Mouse (Mus musculus): ENCODE data around the gene Tex9. TPM values are rescaled to one million over a fixed set of nuclear protein-coding genes. Genes with fewer than 3 reads are reported as not detected.

Tex9 gene
- polyA plus RNA-seq, 1 experiment: not detected

DNA sequence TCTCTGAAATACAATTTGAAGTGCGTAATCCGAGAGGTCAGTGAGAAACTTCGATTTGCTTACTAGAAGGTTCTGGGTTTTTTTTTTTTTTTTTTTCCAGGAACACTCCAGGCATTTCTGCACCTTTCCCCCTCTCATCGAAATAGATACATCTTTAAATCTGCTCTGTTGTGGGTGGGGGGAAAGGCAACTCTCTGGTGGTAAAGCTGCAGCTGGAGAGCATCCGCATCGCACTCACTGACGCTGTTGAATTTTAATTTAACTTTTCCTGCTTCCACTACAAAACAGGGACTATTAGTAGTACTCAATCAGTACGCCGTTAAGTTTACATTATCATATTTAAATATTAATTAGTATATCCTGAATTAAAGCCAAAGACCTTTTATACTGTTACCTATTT, 53.3 kb downstream of the Tex9 start:
- WGBS: under 1% methylated on average over 9 of the region's 9 CpGs
- H3K27ac ChIP-seq (ENCODE audit: insufficient read depth, low read depth, low read length): no peak overlapping the region
- TF ChIP-seq POLR2A (IDR thresholded peaks at IDR 0.05; ENCODE audit: insufficient read depth, low read depth, low read length) (no peak), CTCF (IDR thresholded peaks at IDR 0.05; ENCODE audit: insufficient read depth, low read depth, low read length) (no peak)
- peak overlapping the region; percentile 84 for H3K4me3 ChIP-seq (ENCODE audit: insufficient read depth, low read depth, low read length)
- no peaks in the 10 kb centered on the region; the same call in 1 of the 2 replicates for H3K4me1 ChIP-seq (ENCODE audit: control insufficient read depth, insufficient read depth, low read length)

DNA sequence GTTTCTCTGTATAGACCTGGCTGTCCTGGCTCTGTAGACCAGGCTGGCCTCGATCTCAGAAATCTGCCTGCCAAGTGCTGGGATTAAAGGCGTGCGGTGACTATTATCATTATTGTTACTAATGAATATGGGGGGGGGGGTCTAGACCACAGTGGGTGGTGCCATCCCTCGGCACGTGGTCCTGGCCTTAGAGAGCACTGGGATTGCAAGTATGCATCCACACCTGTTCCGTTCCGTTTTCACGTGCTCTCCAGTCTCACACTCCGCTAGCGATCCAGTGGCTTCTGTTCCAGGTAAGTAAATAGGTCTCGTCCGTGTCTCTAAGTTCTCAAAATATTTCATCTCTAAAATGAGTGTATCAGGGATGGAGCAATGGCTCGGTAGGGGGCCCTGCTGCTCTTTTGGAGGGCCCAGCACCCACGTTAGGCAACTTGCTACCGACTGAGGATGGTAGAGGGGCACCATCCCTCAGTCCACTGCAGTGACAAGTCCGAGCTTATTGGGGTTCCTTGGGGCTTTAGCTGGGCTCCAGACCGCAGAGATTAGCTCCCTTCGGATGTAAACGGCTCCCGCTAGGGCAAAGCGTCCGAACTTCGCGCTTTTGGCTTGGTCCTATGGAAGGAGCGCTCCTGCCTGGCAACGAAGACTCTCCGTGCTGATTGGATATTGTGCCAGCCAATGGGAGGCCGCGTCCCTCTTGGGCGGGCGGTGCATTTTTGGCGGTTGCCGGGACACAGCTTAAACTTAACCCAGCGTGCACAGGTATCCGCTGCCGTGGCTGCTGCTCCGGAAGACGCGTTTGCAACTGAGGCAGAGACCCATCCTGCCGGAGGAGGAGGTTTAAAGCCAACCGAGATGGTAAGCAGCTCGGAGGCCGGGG, 54.0 kb downstream of the Tex9 start, which contains the start of gene Mns1:
Mns1 (plus strand) TSS at position 190 of the 880 bp plus-strand sequence.
- TF ChIP-seq POLR2A (IDR thresholded peaks at IDR 0.05; ENCODE audit: insufficient read depth, low read depth, low read length): no peak
- no peak for TF ChIP-seq CTCF (IDR thresholded peaks at IDR 0.05; ENCODE audit: insufficient read depth, low read depth, low read length)
- H3K4me1 ChIP-seq (ENCODE audit: control insufficient read depth, insufficient read depth, low read length): no peaks in the 10 kb centered on the region; the same call in 1 of the 2 replicates
- H3K4me3 ChIP-seq (ENCODE audit: insufficient read depth, low read depth, low read length): peak within 1 kb of the TSS; percentile 84
- 1% methylated on average over 43 of the region's 43 CpGs for WGBS
- H3K27ac ChIP-seq (ENCODE audit: insufficient read depth, low read depth, low read length): no peak within 1 kb of the TSS

DNA sequence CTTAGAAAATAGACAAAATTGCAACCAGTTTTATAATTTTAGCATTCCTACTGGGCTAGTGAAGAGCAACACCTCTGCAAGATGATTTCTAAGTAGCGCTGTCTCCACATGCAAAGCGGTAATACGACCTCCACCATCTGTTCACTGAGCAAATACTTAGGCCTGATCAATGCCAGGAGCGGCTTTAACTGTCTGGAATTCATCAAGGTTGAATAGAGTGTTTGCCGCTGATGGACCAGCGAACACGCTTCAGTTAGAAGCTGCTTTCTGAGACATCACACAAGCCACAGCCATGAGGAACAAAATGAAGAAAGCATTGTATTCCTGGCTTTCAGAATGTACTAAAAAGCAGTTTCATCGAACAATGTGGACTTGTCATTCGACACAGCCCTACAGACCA, 57.1 kb downstream of the Tex9 start:
- no peak for TF ChIP-seq POLR2A (IDR thresholded peaks at IDR 0.05; ENCODE audit: insufficient read depth, low read depth, low read length)
- TF ChIP-seq CTCF (IDR thresholded peaks at IDR 0.05; ENCODE audit: insufficient read depth, low read depth, low read length): no peak
- Histone ChIP-seq H3K27ac (ENCODE audit: insufficient read depth, low read depth, low read length) (no peak overlapping the region), H3K4me3 (ENCODE audit: insufficient read depth, low read depth, low read length) (no peak overlapping the region), H3K4me1 (ENCODE audit: control insufficient read depth, insufficient read depth, low read length) (no peaks in the 10 kb centered on the region; the same call in 1 of the 2 replicates)
- 52% methylated on average over 9 of the region's 9 CpGs for WGBS

DNA sequence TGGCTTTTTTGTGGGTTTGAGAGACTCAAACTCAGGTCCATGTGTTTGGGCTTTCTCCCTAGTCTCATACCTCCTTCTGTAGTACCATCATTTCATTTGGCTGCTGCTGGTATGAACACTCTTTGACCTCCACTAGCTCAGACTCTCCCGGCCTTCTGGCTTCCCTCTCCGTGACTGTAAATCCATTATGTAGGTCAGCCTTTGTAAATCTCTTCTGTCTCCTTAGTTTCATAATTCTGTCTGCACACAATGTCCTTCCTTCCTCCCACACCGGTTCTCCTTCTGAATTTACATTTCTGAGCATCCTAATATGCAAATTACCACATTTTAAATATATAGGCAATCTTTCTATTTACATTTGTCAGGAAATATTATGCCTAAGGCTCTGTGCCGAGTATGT, 64.2 kb downstream of the Tex9 start:
- Histone ChIP-seq H3K27ac (ENCODE audit: insufficient read depth, low read depth, low read length) (no peak overlapping the region), H3K4me1 (ENCODE audit: control insufficient read depth, insufficient read depth, low read length) (no peaks in the 10 kb centered on the region), H3K4me3 (ENCODE audit: insufficient read depth, low read depth, low read length) (no peak overlapping the region)
- no peak for TF ChIP-seq CTCF (IDR thresholded peaks at IDR 0.05; ENCODE audit: insufficient read depth, low read depth, low read length)
- WGBS: 69% methylated on average over 4 of the region's 4 CpGs

DNA sequence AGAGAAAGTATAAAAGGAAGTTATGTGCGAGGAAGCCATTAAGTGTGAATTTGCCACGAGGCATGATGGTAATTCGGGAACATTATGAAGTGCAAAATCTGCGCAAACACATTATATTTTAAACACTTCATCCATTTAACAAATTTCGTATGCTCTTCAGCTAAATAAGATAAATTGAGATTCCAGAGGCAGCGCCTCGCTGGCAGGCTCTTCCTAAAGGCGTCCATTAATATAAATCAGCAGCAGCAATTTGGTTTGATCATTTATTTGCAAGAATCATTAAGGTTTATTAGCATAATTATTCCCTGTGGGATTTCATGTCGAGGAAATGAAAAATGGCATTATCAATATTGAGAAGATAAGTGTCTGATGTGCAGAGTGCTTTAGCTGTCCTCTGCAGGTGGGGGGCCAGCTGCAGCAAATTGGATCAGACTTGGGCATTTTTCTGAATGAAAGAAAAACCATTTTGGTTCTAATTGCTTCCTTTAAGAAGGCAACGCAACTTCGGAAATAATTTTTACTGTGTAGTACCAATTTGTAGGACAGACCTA, 66.6 kb downstream of the Tex9 start:
- H3K4me1 ChIP-seq (ENCODE audit: control insufficient read depth, insufficient read depth, low read length): peaks cover 9% of the 10 kb centered on the region; the same call in 1 of the 2 replicates
- no peak overlapping the region for H3K4me3 ChIP-seq (ENCODE audit: insufficient read depth, low read depth, low read length)
- no peak overlapping the region for H3K27ac ChIP-seq (ENCODE audit: insufficient read depth, low read depth, low read length)
- no peak for TF ChIP-seq POLR2A (IDR thresholded peaks at IDR 0.05; ENCODE audit: insufficient read depth, low read depth, low read length)
- TF ChIP-seq CTCF (IDR thresholded peaks at IDR 0.05; ENCODE audit: insufficient read depth, low read depth, low read length): no peak
- WGBS: 57% methylated on average over 11 of the region's 11 CpGs

DNA sequence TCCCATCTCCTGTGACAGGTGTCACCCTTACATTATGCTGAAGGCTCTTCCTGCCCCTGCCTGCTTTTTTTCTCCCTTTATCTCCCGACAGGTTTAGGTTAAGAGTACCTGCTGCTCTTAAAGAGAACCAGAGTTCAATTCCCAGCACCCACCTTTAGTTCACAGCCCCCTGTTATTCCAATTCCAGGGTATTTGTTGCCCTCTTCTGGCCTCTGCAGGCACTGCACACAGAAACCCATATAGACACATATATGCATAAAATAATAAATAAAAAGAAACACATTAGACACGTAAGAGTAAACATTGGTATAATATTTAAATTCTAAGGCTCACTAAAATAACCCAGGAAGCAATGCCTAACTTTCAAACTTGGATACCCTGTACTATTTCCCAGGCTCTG, 69.3 kb downstream of the Tex9 start:
- WGBS: 100% methylated on average over 2 of the region's 2 CpGs
- TF ChIP-seq POLR2A (IDR thresholded peaks at IDR 0.05; ENCODE audit: insufficient read depth, low read depth, low read length): no peak
- no peak for TF ChIP-seq CTCF (IDR thresholded peaks at IDR 0.05; ENCODE audit: insufficient read depth, low read depth, low read length)
- Histone ChIP-seq H3K4me1 (ENCODE audit: control insufficient read depth, insufficient read depth, low read length) (peaks cover 9% of the 10 kb centered on the region; the same call in 1 of the 2 replicates), H3K4me3 (ENCODE audit: insufficient read depth, low read depth, low read length) (no peak overlapping the region), H3K27ac (ENCODE audit: insufficient read depth, low read depth, low read length) (no peak overlapping the region)

DNA sequence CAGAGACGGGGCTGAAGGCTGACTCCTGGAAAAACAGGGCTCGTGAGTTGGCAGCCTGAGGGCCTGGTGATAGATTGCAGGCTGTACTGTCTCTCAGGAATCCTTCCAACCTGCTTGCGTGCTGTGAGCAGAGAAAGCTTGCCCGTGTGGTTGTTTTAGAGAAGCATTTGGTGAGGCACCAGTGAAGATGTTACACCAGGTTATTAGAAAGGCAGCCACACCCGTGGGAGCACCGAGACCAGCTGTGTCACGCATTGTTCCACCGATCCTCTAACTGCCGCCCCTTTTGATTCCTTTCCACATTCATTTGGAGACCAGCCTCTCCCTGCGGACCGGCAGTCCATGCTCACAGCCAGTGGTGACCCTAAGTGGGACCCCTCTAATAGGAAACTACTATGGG, 69.7 kb downstream of the Tex9 start:
- Histone ChIP-seq H3K4me1 (ENCODE audit: control insufficient read depth, insufficient read depth, low read length) (peaks cover 9% of the 10 kb centered on the region; the same call in 1 of the 2 replicates), H3K4me3 (ENCODE audit: insufficient read depth, low read depth, low read length) (no peak overlapping the region), H3K27ac (ENCODE audit: insufficient read depth, low read depth, low read length) (no peak overlapping the region)
- no peak for TF ChIP-seq POLR2A (IDR thresholded peaks at IDR 0.05; ENCODE audit: insufficient read depth, low read depth, low read length)
- TF ChIP-seq CTCF (IDR thresholded peaks at IDR 0.05; ENCODE audit: insufficient read depth, low read depth, low read length): no peak
- 58% methylated on average over 11 of the region's 11 CpGs for WGBS

DNA sequence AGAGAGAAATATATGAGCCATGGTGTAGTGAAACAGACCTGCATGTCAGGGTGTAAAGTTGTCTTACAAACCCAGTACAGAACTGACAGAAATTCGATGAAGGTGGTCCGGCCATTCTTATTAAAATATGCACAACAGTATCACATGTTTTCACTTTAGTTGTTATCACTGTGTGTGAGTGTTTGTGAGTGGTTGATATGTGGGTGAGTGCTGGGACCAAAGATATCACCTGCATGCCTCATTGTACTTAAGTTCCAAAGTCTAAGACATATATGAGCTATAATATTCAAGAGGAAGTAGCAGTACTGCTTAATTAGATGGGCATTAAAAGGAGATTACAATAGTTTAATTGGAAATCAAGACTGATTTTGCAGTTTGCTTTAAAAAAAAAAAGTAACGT, 71.5 kb downstream of the Tex9 start:
- H3K4me3 ChIP-seq (ENCODE audit: insufficient read depth, low read depth, low read length): no peak overlapping the region
- H3K4me1 ChIP-seq (ENCODE audit: control insufficient read depth, insufficient read depth, low read length): peaks cover 9% of the 10 kb centered on the region; the same call in 1 of the 2 replicates
- 85% methylated on average over 3 of the region's 3 CpGs for WGBS
- TF ChIP-seq POLR2A (IDR thresholded peaks at IDR 0.05; ENCODE audit: insufficient read depth, low read depth, low read length) (no peak), CTCF (IDR thresholded peaks at IDR 0.05; ENCODE audit: insufficient read depth, low read depth, low read length) (no peak)
- H3K27ac ChIP-seq (ENCODE audit: insufficient read depth, low read depth, low read length): no peak overlapping the region

DNA sequence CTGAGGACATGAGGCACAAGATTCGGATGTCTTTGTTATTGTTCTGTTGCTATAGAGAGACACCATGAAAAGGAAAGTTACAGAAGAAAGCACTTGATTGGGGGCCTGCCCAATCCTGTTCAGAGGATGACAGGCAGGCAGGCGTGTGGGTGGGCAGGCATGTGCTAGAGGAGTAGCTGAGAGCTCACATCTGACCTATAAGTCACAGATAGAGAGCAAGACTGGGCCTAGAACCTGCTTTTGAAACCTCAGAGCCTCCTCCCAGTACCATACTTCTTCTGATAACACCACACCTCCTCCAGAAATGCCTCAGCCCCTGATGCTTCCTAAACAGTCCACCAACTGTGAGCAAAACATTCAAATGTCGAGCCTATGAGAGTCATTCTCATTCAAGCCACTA, 73.6 kb downstream of the Tex9 start:
- H3K4me1 ChIP-seq (ENCODE audit: control insufficient read depth, insufficient read depth, low read length): peaks cover 9% of the 10 kb centered on the region; the same call in 1 of the 2 replicates
- H3K27ac ChIP-seq (ENCODE audit: insufficient read depth, low read depth, low read length): no peak overlapping the region
- H3K4me3 ChIP-seq (ENCODE audit: insufficient read depth, low read depth, low read length): no peak overlapping the region
- TF ChIP-seq POLR2A (IDR thresholded peaks at IDR 0.05; ENCODE audit: insufficient read depth, low read depth, low read length) (no peak), CTCF (IDR thresholded peaks at IDR 0.05; ENCODE audit: insufficient read depth, low read depth, low read length) (no peak)
- WGBS: 84% methylated on average over 3 of the region's 3 CpGs
